Mouse (Mus musculus): ENCODE data around the gene Ctdspl. TPM values are rescaled to one million over a fixed set of nuclear protein-coding genes. Genes with fewer than 3 reads are reported as not detected.

The Ctdspl gene
- polyA plus RNA-seq, 1 experiment from 2014 or later, result 8.8 TPM

DNA sequence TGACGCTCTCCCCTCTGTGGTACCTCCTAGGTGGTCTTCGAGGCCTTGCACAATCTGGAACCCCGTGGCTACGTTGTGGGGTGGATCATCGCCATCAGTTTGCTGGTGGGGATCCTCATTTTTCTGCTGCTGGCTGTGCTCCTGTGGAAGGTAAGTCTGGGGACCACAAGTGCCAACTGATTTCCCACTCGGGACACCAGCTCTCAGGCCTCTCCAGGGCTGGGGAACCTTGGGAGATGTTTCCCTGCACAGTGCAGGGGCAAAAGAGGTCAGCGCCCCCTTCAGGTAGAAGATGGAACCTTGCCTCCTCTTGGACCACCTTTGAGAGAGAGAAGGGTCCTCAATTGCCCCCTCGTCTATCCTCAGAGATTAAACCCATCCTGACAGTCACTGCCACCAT, 38.5 kb upstream of the Ctdspl start:
- no peak for ATAC-seq
- H3K27ac ChIP-seq (ENCODE audit: low read length), result no peak overlapping the region
- WGBS, result 88% methylated on average over 8 of the region's 8 CpGs

DNA sequence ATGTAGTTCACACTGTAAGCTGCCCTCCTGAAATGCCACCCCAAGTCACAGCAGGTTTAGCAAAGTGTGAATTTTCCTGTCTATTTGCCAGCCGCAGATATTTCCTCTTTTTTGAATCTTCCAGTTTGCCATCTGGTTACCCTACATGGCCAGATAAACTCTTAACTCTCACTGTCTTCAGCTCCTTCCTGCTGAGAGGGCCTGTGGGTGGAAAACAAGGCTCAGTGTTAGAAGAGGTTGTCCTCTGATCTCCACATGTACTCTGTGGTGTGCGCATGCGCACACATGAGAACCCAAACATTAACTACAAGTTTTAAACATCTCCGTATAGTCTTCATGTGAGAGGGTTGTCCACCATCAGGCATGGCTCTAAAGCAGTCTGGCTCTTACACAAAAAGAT, 36.1 kb upstream of the Ctdspl start:
- Histone ChIP-seq H3K4me1 (replicated peaks; ENCODE audit: control insufficient read depth, insufficient read depth, low read length) (peaks cover 14% of the 10 kb centered on the region; the same call in 1 of the 2 replicates), H3K9me3 (ENCODE audit: control insufficient read depth, low read length) (no peaks in the 10 kb centered on the region), H3K27ac (ENCODE audit: low read length) (no peak overlapping the region), H3K27me3 (replicated peaks; ENCODE audit: control insufficient read depth, insufficient read depth, low read length) (no peaks in the 10 kb centered on the region), H3K4me3 (replicated peaks; ENCODE audit: low read length) (no peak overlapping the region), H3K9ac (replicated peaks; ENCODE audit: low read depth, low read length) (no peak overlapping the region), H3K36me3 (ENCODE audit: control insufficient read depth, insufficient read depth) (no peaks in the 10 kb centered on the region), H3K4me2 (ENCODE audit: low read length) (no peak overlapping the region)
- no peak for ATAC-seq
- WGBS, result 89% methylated on average over 4 of the region's 4 CpGs

More for the DNA sequence above, 38.5 kb upstream of the Ctdspl start:
- Histone ChIP-seq H3K36me3 (ENCODE audit: control insufficient read depth, insufficient read depth) (no peaks in the 10 kb centered on the region), H3K9me3 (ENCODE audit: control insufficient read depth, low read length) (no peaks in the 10 kb centered on the region), H3K4me1 (replicated peaks; ENCODE audit: control insufficient read depth, insufficient read depth, low read length) (peaks cover 14% of the 10 kb centered on the region; the same call in 1 of the 2 replicates), H3K4me2 (ENCODE audit: low read length) (no peak overlapping the region), H3K27me3 (replicated peaks; ENCODE audit: control insufficient read depth, insufficient read depth, low read length) (no peaks in the 10 kb centered on the region), H3K4me3 (replicated peaks; ENCODE audit: low read length) (no peak overlapping the region), H3K9ac (replicated peaks; ENCODE audit: low read depth, low read length) (no peak overlapping the region)

DNA sequence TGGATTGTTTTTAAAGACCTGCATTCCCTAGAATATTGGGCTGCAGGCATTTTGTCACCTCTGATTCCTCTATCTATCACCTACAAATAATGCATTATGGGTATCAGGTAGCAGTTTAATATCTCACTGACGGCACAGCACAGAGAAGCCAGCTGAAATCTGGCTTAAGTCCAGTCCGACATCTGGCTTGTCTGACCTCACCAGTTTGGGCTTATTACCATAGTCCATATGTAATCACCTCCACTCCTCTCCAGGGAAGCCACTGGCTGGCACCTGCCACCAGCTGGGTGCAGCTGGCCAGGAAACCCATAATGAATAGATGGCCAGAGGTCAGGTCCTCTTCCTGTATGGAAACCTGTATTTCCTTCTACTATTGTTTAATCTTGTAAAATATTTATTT, 35.6 kb upstream of the Ctdspl start:
- WGBS, result 61% methylated on average over 2 of the region's 2 CpGs
- H3K9ac ChIP-seq (replicated peaks; ENCODE audit: low read depth, low read length), result no peak overlapping the region

DNA sequence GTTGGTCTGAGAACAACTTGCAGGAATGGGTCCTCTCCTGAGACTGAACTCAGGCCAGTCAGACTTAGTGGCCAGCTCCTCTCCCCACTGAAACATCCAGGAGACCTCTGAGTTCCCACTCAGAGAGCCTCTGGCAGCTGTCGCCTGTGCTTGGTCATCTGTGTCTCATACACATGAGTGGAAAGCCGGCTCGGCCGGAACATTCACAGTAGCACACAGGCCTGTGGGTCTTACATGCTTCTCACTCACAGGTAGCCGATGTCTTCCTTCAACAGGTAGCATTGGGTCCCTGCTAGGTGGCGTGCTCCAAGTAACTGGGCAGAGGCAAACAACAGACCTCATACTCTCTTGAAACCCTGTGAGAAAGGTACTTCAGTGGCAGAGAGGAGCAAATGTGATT, 35.2 kb upstream of the Ctdspl start:
- no peaks in the 10 kb centered on the region for H3K27me3 ChIP-seq (replicated peaks; ENCODE audit: control insufficient read depth, insufficient read depth, low read length)
- H3K9me3 ChIP-seq (ENCODE audit: control insufficient read depth, low read length), result no peaks in the 10 kb centered on the region
- no peak overlapping the region for H3K27ac ChIP-seq (ENCODE audit: low read length)
- no peaks in the 10 kb centered on the region for H3K36me3 ChIP-seq (ENCODE audit: control insufficient read depth, insufficient read depth)
- H3K4me1 ChIP-seq (replicated peaks; ENCODE audit: control insufficient read depth, insufficient read depth, low read length), result peaks cover 14% of the 10 kb centered on the region; the same call in 1 of the 2 replicates
- WGBS, result 90% methylated on average over 6 of the region's 6 CpGs
- no peak overlapping the region for H3K4me3 ChIP-seq (replicated peaks; ENCODE audit: low read length)
- H3K4me2 ChIP-seq (ENCODE audit: low read length), result no peak overlapping the region
- H3K9ac ChIP-seq (replicated peaks; ENCODE audit: low read depth, low read length), result no peak overlapping the region
- no peak for ATAC-seq

More for the DNA sequence above, 35.6 kb upstream of the Ctdspl start:
- Histone ChIP-seq H3K4me1 (replicated peaks; ENCODE audit: control insufficient read depth, insufficient read depth, low read length) (peaks cover 14% of the 10 kb centered on the region; the same call in 1 of the 2 replicates), H3K36me3 (ENCODE audit: control insufficient read depth, insufficient read depth) (no peaks in the 10 kb centered on the region), H3K4me2 (ENCODE audit: low read length) (no peak overlapping the region), H3K27ac (ENCODE audit: low read length) (no peak overlapping the region), H3K9me3 (ENCODE audit: control insufficient read depth, low read length) (no peaks in the 10 kb centered on the region), H3K27me3 (replicated peaks; ENCODE audit: control insufficient read depth, insufficient read depth, low read length) (no peaks in the 10 kb centered on the region), H3K4me3 (replicated peaks; ENCODE audit: low read length) (no peak overlapping the region)
- no peak for ATAC-seq

DNA sequence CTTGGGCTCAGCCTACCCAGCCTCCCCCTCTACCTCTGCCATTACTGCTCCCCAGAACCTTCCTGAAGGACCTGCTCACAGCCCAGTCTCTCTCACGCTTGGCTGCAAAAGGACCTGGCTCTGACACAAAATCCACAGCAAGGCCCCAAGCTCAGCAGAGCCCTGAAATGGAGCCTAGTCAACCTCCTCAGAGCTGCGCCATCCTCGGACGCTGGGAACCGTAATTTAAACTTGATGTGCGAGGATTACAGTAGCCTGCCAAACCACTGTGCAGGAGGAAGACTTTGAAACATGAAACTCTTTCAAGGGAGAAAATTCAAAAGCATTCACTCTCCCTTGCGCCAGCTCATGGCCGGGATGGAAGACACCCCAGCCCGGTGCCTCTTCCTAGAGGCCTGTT, 34.7 kb upstream of the Ctdspl start:
- Histone ChIP-seq H3K27me3 (replicated peaks; ENCODE audit: control insufficient read depth, insufficient read depth, low read length) (no peaks in the 10 kb centered on the region), H3K36me3 (ENCODE audit: control insufficient read depth, insufficient read depth) (no peaks in the 10 kb centered on the region), H3K4me2 (ENCODE audit: low read length) (no peak overlapping the region), H3K9me3 (ENCODE audit: control insufficient read depth, low read length) (no peaks in the 10 kb centered on the region), H3K9ac (replicated peaks; ENCODE audit: low read depth, low read length) (no peak overlapping the region), H3K27ac (ENCODE audit: low read length) (no peak overlapping the region), H3K4me3 (replicated peaks; ENCODE audit: low read length) (no peak overlapping the region), H3K4me1 (replicated peaks; ENCODE audit: control insufficient read depth, insufficient read depth, low read length) (peaks cover 14% of the 10 kb centered on the region; the same call in 1 of the 2 replicates)
- WGBS, result 68% methylated on average over 9 of the region's 9 CpGs
- ATAC-seq, result no peak

DNA sequence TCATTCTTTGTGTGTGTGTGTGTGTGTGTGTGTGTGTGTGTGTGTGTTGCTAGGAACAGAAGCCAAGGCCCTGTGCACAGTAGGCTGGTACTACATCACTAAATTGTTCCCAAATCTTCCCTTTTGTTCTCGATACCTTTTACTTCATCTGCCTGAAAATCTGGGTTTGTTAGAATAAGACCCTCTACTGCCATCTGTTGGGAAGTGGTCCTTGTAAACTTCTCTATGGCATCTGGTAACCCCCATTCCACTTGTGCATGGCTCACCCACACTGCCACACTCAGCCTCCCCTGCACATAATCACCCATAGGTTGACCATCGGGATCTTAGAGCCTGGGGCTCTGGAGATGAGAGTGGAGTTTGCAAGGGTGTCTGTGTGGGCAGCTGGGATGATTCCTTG, 31.2 kb upstream of the Ctdspl start:
- Histone ChIP-seq H3K27me3 (replicated peaks; ENCODE audit: control insufficient read depth, insufficient read depth, low read length) (no peaks in the 10 kb centered on the region), H3K4me2 (ENCODE audit: low read length) (no peak overlapping the region), H3K4me3 (replicated peaks; ENCODE audit: low read length) (no peak overlapping the region), H3K9me3 (ENCODE audit: control insufficient read depth, low read length) (no peaks in the 10 kb centered on the region), H3K4me1 (replicated peaks; ENCODE audit: control insufficient read depth, insufficient read depth, low read length) (peaks cover 9% of the 10 kb centered on the region; the same call in 1 of the 2 replicates), H3K27ac (ENCODE audit: low read length) (no peak overlapping the region), H3K9ac (replicated peaks; ENCODE audit: low read depth, low read length) (no peak overlapping the region), H3K36me3 (ENCODE audit: control insufficient read depth, insufficient read depth) (no peaks in the 10 kb centered on the region)
- no peak for ATAC-seq
- 68% methylated on average over 2 of the region's 2 CpGs for WGBS

DNA sequence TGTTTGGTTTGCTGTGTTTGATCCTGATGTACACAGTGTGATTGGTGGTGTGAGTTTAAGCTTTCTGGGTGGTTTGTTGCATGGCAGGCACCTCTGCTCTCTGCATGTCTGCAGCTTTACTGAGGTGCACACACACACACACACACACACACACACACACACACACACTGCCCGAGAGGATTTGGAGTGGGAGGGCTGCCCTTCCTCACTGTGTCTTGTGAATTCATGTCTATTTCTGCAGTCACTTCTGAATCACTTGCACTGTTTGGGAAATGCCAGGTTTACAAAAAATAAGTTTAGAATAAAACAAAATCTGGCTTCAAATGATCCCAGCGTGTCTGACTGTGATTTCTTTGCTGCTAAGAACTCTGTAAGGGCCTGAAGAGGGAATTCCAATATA, 25.6 kb upstream of the Ctdspl start:
- H3K9ac ChIP-seq (replicated peaks; ENCODE audit: low read depth, low read length), result no peak overlapping the region
- H3K27me3 ChIP-seq (replicated peaks; ENCODE audit: control insufficient read depth, insufficient read depth, low read length), result no peaks in the 10 kb centered on the region
- H3K4me1 ChIP-seq (replicated peaks; ENCODE audit: control insufficient read depth, insufficient read depth, low read length), result 0 out of 2 replicates have a peak, but pooled peaks cover 3% of the 10 kb centered on the region
- ATAC-seq, result no peak
- no peaks in the 10 kb centered on the region for H3K36me3 ChIP-seq (ENCODE audit: control insufficient read depth, insufficient read depth)
- no peak overlapping the region for H3K4me3 ChIP-seq (replicated peaks; ENCODE audit: low read length)
- H3K9me3 ChIP-seq (ENCODE audit: control insufficient read depth, low read length), result no peaks in the 10 kb centered on the region
- H3K4me2 ChIP-seq (ENCODE audit: low read length), result no peak overlapping the region
- 82% methylated on average over 2 of the region's 2 CpGs for WGBS
- no peak overlapping the region for H3K27ac ChIP-seq (ENCODE audit: low read length)

DNA sequence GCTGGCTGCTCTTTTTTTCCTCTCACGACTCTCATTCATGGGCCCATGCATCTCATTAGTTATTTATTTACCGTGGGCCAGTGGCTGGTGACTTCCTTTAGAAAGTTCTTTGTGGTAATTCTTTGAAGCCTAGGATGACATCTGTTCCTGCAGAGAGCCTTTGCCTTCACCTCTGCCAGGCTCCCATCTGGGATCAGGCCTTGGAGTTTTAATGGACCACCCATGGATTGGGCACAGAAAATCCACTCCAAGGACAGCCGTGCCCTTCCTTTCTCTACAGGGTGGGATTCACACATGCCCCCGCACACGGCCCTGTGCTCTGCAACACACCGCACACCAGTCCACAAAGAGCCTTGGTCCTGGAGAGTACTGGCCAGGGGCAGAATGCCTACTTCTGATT, 24.3 kb upstream of the Ctdspl start:
- H3K4me2 ChIP-seq (ENCODE audit: low read length), result no peak overlapping the region
- peak; percentile 54 for ATAC-seq
- H3K9me3 ChIP-seq (ENCODE audit: control insufficient read depth, low read length), result no peaks in the 10 kb centered on the region
- H3K9ac ChIP-seq (replicated peaks; ENCODE audit: low read depth, low read length), result no peak overlapping the region
- H3K4me3 ChIP-seq (replicated peaks; ENCODE audit: low read length), result no peak overlapping the region
- H3K36me3 ChIP-seq (ENCODE audit: control insufficient read depth, insufficient read depth), result no peaks in the 10 kb centered on the region
- 21% methylated on average over 6 of the region's 6 CpGs for WGBS
- no peak overlapping the region for H3K27ac ChIP-seq (ENCODE audit: low read length)
- H3K27me3 ChIP-seq (replicated peaks; ENCODE audit: control insufficient read depth, insufficient read depth, low read length), result no peaks in the 10 kb centered on the region
- 0 out of 2 replicates have a peak, but pooled peaks cover 3% of the 10 kb centered on the region for H3K4me1 ChIP-seq (replicated peaks; ENCODE audit: control insufficient read depth, insufficient read depth, low read length)

DNA sequence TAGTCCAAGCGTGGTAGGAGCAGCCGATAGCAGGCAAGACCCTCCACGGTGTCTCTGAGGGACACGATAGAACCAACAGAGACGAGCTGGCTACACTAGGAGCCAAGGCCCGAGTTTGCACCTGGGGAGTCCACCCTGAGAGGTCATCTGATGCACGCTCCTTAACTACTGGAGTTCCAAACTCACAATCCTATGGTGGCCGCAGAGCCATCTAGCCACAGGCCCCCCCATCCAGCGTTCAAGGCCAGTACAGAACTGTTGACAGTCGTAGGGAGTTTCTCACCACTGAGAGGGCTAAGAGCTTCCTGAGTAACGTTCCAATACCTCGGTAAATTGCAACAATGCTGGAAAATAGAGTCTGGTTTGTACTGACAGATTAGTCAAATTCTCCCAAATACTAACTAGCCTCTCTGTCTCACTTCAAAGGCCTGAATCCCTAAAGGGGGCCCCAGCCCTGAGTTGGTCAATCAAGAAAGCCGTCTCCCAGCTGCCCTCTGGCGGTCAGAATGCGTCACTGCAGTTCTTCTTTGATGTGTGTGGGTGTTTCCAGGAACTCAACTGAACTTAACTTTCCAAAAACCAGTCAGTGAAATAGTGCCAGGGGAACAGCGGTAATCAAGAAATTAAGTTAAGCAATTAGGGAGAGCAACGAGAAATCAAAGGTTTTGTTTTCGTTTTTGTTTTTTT, 18.2 kb upstream of the Ctdspl start:
- no peak overlapping the region for H3K27ac ChIP-seq (ENCODE audit: low read length)
- no peak overlapping the region for H3K4me3 ChIP-seq (replicated peaks; ENCODE audit: low read length)
- H3K27me3 ChIP-seq (replicated peaks; ENCODE audit: control insufficient read depth, insufficient read depth, low read length), result no peaks in the 10 kb centered on the region
- no peaks in the 10 kb centered on the region for H3K9me3 ChIP-seq (ENCODE audit: control insufficient read depth, low read length)
- no peak for ATAC-seq
- H3K9ac ChIP-seq (replicated peaks; ENCODE audit: low read depth, low read length), result no peak overlapping the region
- no peaks in the 10 kb centered on the region for H3K36me3 ChIP-seq (ENCODE audit: control insufficient read depth, insufficient read depth)
- H3K4me1 ChIP-seq (replicated peaks; ENCODE audit: control insufficient read depth, insufficient read depth, low read length), result no peaks in the 10 kb centered on the region
- no peak overlapping the region for H3K4me2 ChIP-seq (ENCODE audit: low read length)
- 50% methylated on average over 18 of the region's 18 CpGs for WGBS
